Mouse (Mus musculus) stomach, embryonic 16.5 days (tissue): ENCODE results near the gene Slc43a1. TPM values are rescaled to one million over a fixed set of nuclear protein-coding genes. Genes with fewer than 3 reads are reported as not detected.

Source experiments
- ATAC-seq: fragments of 200-750 bp; cut with Nextera tagmentation; 2 replicates; pipeline ENCODE4 v1.8.0; 2017; ENCODE audit warnings: moderate number of reproducible peaks, moderate TSS enrichment; ENCODE audit not compliant: insufficient read depth, low FRiP score
- H3K27ac ChIP-seq: fragments of 300-500 bp; sonication (generic); 2 replicates; pipeline ENCODE4 v1.5.1; 2014; ENCODE audit warnings: low read length
- H3K27me3 ChIP-seq: fragments of 300-500 bp; sonication (generic); 2 replicates; pipeline ENCODE4 v1.6.1; 2014; ENCODE audit warnings: low read length, control low read depth, mixed read lengths; ENCODE audit not compliant: control insufficient read depth, insufficient read depth
- H3K36me3 ChIP-seq: fragments of 300-500 bp; sonication (generic); 2 replicates; pipeline ENCODE4 v1.6.1; 2014; ENCODE audit warnings: low read length; ENCODE audit not compliant: control insufficient read depth, insufficient read depth
- H3K4me1 ChIP-seq: fragments of 300-500 bp; sonication (generic); 2 replicates; pipeline ENCODE4 v1.6.1; 2014; ENCODE audit warnings: low read length, control low read depth, mixed read lengths; ENCODE audit not compliant: control insufficient read depth, insufficient read depth
- H3K4me2 ChIP-seq: fragments of 300-500 bp; sonication (generic); 2 replicates; pipeline ENCODE4 v1.6.1; 2014; ENCODE audit warnings: low read depth, low read length, mixed read lengths
- H3K4me3 ChIP-seq: fragments of 300-500 bp; sonication (generic); replicated peaks from 2 replicates; pipeline ENCODE4 v1.5.1; 2014; ENCODE audit warnings: mild to moderate bottlenecking, low read length
- H3K9ac ChIP-seq: fragments of 300-500 bp; sonication (generic); 2 replicates; pipeline ENCODE4 v1.6.1; 2014; ENCODE audit warnings: low read length
- H3K9me3 ChIP-seq: fragments of 300-500 bp; sonication (generic); replicated peaks from 2 replicates; pipeline ENCODE4 v1.6.1; 2016; ENCODE audit warnings: low read length, control low read depth; ENCODE audit not compliant: control insufficient read depth
- WGBS: fragments of 180-500 bp; shearing (Covaris S2); extraction: QIAGEN DNeasy Blood & Tissue Kit; methylation state at CpG from one replicate; pipeline ENCODE4 v1.1.7; 2014; 5-methylcytosine and 5-hydroxymethylcytosine counted together
- polyA plus RNA-seq: library from polyadenylated mRNA; unstranded; fragments of >200 nt; fragmentation: Nextera tagmentation; extraction: Ambion mirVana; gene quantifications from 2 replicates; pipeline ENCODE4 v1.2.1, GENCODE M21; 2015

Gene Slc43a1
- polyA plus RNA-seq, 1 experiment from 2014 or later: 20.8 TPM

DNA sequence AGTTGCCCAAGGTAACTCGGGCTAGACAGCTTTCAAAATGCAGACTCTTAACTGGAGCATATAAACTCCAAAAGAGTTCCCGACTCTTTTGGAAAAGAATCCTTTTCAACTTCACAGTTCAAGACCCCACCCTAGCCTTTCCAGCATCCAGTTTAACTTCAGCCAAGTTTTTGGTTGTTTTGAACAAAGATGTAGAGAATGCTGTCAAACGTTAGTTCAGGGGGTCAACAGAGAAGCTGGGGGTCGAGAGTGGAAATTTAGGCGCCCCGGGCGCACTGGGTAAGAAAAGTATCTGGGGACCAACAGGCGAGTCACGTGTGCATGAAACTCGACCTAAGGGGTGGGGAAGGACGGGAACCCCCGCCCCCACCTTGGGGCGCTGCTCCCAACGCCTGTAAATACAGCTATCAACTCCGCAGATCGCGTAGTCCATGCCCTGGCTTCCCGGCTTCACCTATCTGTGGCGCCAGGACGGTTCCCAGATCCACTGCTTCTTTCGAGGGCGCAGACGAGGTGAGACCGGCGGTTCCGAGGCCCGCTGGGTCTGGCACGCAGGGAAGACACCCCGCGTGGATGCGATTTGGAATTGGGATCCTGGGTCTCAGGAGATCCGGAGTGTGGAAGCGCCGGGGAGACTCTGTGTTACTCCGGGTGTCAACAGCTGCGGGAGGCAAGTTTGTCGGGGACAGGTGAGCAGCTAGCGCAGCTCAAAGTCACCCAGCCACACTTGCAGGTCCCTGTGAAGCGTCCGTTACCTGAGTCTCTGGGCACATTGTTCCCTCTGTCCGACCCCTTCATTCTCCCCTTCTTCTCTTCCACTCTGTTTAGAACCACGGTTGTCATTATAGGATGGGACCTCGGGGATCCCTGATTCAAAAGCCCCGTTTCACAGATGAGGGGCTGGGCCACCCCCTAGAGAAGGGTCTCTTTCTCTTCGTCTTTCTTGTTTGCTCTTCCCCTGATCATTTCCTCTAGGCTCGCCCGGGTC is 637 bp downstream of the Slc43a1 start:
- Histone ChIP-seq H3K27ac (peak overlapping the region; percentile 86), H3K9me3 (no peaks in the 10 kb centered on the region), H3K36me3 (no peaks in the 10 kb centered on the region), H3K4me3 (peak overlapping the region; percentile 78), H3K4me2 (peak overlapping the region; percentile 97), H3K27me3 (no peaks in the 10 kb centered on the region; the same call in 1 of the 2 replicates), H3K4me1 (peaks cover 29% of the 10 kb centered on the region), H3K9ac (peak overlapping the region; percentile 89)
- peak; percentile 41 for ATAC-seq
- WGBS: under 1% methylated on average over 47 of the region's 47 CpGs

DNA sequence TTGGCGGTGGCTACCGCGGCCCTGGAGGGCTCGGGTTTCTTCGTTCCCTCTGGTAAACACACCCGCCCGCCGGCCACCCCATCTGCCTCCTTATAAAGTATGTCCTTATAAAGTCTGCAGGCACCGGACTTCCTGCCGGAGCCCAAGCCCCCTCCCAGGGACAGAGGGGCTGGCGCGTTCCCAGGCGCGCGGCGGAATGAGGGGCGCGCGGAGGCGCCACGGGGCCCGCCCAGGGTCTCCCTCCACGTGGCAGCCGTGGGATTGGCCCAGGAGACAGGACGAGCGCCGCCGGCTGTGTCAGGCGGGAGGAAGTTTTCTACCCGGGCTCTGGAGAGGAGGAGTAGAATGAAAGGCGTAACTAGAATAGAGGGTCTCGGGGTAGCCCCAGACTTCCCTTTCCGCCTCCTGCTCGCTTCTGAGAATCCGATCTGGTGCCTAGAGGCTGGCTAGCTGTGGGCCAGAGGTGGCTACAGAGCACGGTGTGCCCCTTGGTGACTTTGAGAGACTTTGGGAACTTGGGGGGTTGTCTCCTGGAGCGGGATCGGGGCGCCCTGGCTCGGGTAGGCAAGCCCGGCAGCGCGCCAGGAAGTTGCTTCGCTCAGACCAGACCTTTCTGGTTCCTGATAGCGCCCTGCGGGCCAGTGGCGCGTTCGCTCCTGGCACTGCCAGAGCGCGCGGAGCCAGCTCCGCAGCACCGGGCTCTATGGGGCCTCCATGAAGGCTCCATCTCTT is 1.5 kb downstream of the Slc43a1 start:
- H3K4me1 ChIP-seq: peaks cover 29% of the 10 kb centered on the region
- H3K27me3 ChIP-seq: no peaks in the 10 kb centered on the region; the same call in 1 of the 2 replicates
- ATAC-seq: peak; percentile 92
- WGBS: under 1% methylated on average over 54 of the region's 54 CpGs
- no peaks in the 10 kb centered on the region for H3K9me3 ChIP-seq
- H3K9ac ChIP-seq: peak overlapping the region; percentile 89
- H3K4me2 ChIP-seq: peak overlapping the region; percentile 97
- H3K36me3 ChIP-seq: no peaks in the 10 kb centered on the region
- H3K27ac ChIP-seq: peak overlapping the region; percentile 86
- peak overlapping the region; percentile 78 for H3K4me3 ChIP-seq

DNA sequence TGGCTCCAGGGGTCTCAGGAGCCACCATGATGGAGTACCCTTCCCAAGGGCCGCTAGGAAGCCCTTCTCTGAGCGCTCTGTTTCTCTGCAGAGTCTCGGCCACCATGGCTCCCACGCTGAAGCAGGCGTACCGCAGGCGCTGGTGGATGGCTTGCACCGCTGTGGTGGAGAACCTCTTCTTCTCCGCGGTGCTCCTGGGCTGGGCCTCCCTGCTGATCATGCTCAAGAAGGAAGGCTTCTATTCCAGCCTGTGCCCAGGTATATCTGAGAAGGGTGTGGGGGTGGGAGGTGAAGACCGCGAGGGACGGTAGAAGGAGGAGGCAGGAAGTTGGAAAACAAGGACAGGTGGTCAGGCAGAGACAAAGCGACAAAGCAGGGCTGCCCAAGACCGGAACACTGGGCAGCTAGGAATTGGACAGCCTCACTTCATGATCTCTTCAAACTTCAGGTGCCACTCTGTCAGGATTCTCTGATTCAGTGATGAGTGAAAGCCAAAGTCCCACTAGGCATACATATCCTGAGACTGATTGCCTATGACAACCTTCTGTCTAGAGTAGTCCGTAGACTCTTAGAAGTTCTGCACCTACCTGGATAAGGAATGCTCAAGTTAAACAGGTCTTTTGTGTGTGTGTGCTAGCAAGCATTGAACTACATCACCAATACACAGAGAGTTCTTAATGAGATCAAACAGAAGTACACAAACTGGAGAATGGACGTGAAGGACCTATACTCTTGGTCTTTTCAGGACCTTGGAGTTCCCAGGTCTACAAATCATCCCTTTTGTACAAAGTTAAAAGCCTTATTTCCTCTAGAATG is 2.3 kb downstream of the Slc43a1 start:
- Histone ChIP-seq H3K27ac (peak overlapping the region; percentile 86), H3K27me3 (no peaks in the 10 kb centered on the region; the same call in 1 of the 2 replicates), H3K4me3 (peak overlapping the region; percentile 78), H3K9ac (peak overlapping the region; percentile 89), H3K9me3 (no peaks in the 10 kb centered on the region), H3K4me2 (peak overlapping the region; percentile 97), H3K4me1 (peaks cover 29% of the 10 kb centered on the region), H3K36me3 (no peaks in the 10 kb centered on the region)
- 4% methylated on average over 17 of the region's 17 CpGs for WGBS
- 0 out of 2 replicates have a peak, but pooled peaks have one; percentile 15 for ATAC-seq

DNA sequence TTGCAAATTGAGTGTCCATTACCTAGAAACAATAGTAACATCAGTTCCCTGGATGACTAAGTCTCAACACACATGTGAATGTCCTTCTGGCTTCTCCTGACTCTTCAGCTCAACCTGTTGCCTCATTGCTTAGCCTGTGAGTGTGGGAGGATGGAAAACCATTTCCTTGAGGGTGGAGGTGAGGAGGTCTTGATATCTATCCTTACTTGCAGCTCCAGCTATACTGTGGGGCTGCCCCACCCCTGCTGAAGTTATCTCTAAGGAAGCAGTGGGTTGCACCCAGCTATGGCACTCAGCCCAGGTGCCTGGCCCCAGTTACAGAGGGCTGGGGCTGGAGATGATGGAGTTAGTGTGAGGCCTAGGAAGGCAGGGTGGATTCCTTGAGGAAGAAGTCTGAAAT is 3.3 kb downstream of the Slc43a1 start:
- H3K36me3 ChIP-seq: no peaks in the 10 kb centered on the region
- peak overlapping the region; percentile 97; the same call in 1 of the 2 replicates for H3K4me2 ChIP-seq
- H3K4me1 ChIP-seq: peaks cover 29% of the 10 kb centered on the region
- H3K9ac ChIP-seq: no peak overlapping the region; the same call in 1 of the 2 replicates
- peak; percentile 32 for ATAC-seq
- H3K27ac ChIP-seq: no peak overlapping the region
- no peaks in the 10 kb centered on the region; the same call in 1 of the 2 replicates for H3K27me3 ChIP-seq
- no peaks in the 10 kb centered on the region for H3K9me3 ChIP-seq
- no peak overlapping the region for H3K4me3 ChIP-seq

DNA sequence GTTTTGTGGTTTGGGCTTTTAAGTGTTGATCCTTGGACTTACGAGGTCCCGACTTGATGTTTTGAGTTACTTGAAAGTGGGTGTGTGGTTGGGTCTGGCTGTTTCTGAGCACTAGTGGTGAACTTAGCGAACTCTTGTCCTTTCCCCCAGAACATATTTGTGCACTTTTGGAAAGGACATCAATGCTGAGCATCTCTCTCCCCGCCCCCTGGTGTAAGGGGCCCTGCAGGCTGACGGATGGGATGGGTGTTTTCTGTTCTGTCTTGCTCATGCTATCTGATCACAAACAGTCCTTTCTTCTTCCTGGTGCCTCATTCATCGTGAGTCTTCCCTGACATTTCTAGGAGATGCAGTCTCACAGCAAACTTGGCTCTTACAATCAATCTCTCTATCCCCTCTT is 5.0 kb downstream of the Slc43a1 start:
- H3K4me2 ChIP-seq: no peak overlapping the region
- H3K36me3 ChIP-seq: no peaks in the 10 kb centered on the region
- H3K27me3 ChIP-seq: no peaks in the 10 kb centered on the region; the same call in 1 of the 2 replicates
- 71% methylated on average over 6 of the region's 6 CpGs for WGBS
- H3K4me1 ChIP-seq: peaks cover 22% of the 10 kb centered on the region
- no peak overlapping the region for H3K27ac ChIP-seq
- H3K9me3 ChIP-seq: no peaks in the 10 kb centered on the region
- no peak for ATAC-seq
- H3K4me3 ChIP-seq: no peak overlapping the region
- no peak overlapping the region for H3K9ac ChIP-seq

DNA sequence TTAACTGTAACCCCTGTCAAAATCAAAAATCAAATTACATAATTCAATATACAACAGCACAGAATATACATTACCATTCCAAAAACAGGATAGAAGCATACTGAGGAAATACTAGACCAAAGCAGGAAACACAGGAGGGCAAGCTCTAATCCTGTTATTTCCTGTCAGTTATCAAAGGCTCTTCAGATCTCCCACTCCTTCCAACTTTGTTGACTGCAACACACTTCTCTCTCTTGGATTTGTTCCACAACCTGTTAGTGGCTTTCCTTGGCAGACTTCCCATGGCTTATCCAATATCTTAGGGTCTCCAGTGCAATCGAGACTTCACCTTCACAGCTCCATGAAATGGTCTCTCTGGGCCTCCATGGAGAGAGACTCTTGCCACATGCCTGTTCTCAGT is 6.6 kb downstream of the Slc43a1 start:
- no peak overlapping the region for H3K4me3 ChIP-seq
- H3K36me3 ChIP-seq: no peaks in the 10 kb centered on the region
- H3K27me3 ChIP-seq: no peaks in the 10 kb centered on the region
- H3K4me1 ChIP-seq: peaks cover 19% of the 10 kb centered on the region
- no peak overlapping the region for H3K4me2 ChIP-seq
- H3K9me3 ChIP-seq: no peaks in the 10 kb centered on the region
- H3K27ac ChIP-seq: no peak overlapping the region
- WGBS: 89% methylated on average over 1 of the region's 1 CpGs
- no peak for ATAC-seq
- no peak overlapping the region for H3K9ac ChIP-seq

DNA sequence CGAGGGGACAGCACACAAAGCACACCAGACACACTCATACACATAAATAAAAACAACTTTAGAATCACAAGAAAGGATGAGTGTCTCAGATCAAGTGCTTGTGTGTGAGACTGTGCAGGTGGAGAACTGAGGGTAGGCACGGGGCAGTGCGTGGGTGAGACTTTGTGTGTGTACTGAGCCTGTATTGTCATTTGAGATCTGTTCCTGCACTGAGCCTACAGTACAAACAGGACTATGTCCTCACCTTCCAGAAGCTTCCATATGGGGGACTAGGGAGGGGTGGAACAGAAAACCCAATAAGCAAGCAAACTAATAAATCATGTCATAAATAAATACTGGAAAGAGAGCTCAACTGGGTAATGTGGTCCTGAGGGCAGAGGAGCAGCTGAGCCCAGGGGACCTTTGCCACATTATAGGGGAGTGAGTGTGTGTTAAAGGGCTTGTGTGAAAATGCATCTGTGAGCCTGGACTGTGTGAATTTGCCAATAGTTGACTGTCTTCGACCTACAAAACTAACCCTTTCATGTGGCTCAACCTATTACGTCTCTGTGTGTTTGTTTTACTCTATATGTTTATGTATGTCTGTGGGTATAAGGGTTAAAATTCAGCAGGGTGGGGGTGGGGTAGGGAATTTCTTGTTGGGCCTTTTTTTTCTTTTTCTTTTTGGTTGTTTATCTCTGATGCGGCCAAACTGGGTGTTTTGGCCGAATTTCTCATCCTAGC is 11.9 kb downstream of the Slc43a1 start:
- Histone ChIP-seq H3K4me2 (peak overlapping the region; percentile 38), H3K36me3 (no peaks in the 10 kb centered on the region), H3K27ac (peak overlapping the region; percentile 53), H3K27me3 (no peaks in the 10 kb centered on the region), H3K4me3 (peak overlapping the region; percentile 13; the same call in 1 of the 2 replicates), H3K9me3 (no peaks in the 10 kb centered on the region), H3K9ac (no peak overlapping the region), H3K4me1 (peaks cover 16% of the 10 kb centered on the region)
- ATAC-seq: peak; percentile 38; the same call in 1 of the 2 replicates
- 41% methylated on average over 7 of the region's 7 CpGs for WGBS
